Mouse (Mus musculus) layer of hippocampus, adult 9-11 months (tissue): ENCODE measurements around the gene Krtcap3.

ENCODE experiments used
- DNase-seq: peaks from one replicate; pipeline ENCODE4 v3.0.0; 2022

The Krtcap3 gene

GRCm38 (mm10) chr5:31253806-31254205, 2.3 kb downstream of the Krtcap3 start:
- no peak for DNase-seq

- DNase-seq, result no peak
Observed at GRCm38 (mm10) chr5:31254452-31254851, 3.0 kb downstream of the Krtcap3 start.

- no peak for DNase-seq
Observed at GRCm38 (mm10) chr5:31254901-31255300, 3.4 kb downstream of the Krtcap3 start.

DNA sequence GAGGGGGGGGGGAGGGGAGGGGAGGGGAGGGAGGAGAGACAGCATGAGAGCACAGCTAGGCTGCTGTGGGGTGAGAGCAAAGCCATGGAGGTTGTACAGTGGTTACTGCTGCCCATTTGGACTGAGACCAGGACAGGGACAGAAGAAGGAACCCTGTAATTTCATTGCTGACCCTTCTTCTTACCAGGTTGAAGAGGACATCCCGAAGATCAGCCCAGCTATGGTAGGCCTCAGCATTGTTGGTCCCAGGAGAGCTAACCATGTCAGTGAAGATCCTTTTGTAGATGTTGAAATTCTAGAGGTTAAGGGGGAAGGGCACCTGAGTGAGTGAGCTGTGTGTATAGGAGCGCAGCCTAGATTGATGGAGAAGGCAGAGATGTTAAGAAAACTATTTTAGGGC, 3.9 kb downstream of the Krtcap3 start:
- DNase-seq, result no peak

GRCm38 (mm10) chr5:31255971-31256370, 4.5 kb downstream of the Krtcap3 start:
- no peak for DNase-seq

GRCm38 (mm10) chr5:31257616-31258015, 6.1 kb downstream of the Krtcap3 start:
- DNase-seq, result no peak

- no peak for DNase-seq
Observed at GRCm38 (mm10) chr5:31266101-31266500, 14.6 kb downstream of the Krtcap3 start.

DNA sequence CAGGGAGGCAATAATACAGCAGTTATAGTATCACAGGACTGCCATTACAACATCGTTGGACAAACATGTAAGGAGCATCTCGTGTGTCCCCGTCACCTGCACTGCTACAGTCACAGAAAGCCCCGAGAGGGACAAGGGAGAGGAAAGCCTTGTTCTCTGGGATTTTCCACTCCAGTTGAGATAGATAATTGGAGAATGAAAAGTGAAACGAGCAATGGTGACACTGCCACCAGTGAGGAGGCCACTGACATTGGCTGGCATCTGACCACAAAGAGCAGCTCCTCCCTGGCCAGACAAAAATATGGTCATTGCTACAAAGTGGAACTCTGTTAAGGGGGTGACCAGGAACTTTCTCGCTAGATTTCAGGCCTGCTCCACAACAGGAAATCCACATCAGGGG, 16.2 kb downstream of the Krtcap3 start:
- DNase-seq, result no peak

DNA sequence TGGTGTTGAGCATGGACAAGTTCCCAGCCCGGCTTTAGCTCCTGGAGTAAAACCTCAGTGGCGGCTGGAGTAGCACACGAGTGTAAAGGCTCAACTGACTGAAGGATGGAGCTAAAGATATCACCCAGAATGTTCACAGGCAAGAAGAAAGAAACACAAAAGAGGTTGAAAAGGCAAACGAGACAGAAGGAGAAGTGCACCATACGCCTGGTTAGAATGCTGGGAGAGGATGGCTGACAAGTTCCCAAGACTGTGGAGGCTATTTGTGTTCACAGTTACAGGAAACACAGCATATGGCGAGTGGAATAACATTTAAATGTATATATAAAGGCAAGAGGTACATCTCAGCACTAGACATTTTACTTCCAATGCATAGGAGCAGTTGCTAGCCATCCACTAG, 21.5 kb downstream of the Krtcap3 start:
- DNase-seq, result no peak

- no peak for DNase-seq
Observed at GRCm38 (mm10) chr5:31279245-31279988, 27.9 kb downstream of the Krtcap3 start.

GRCm38 (mm10) chr5:31288225-31288624, 36.7 kb downstream of the Krtcap3 start:
- DNase-seq, result no peak

GRCm38 (mm10) chr5:31288655-31289054, 37.2 kb downstream of the Krtcap3 start:
- DNase-seq, result no peak

DNA sequence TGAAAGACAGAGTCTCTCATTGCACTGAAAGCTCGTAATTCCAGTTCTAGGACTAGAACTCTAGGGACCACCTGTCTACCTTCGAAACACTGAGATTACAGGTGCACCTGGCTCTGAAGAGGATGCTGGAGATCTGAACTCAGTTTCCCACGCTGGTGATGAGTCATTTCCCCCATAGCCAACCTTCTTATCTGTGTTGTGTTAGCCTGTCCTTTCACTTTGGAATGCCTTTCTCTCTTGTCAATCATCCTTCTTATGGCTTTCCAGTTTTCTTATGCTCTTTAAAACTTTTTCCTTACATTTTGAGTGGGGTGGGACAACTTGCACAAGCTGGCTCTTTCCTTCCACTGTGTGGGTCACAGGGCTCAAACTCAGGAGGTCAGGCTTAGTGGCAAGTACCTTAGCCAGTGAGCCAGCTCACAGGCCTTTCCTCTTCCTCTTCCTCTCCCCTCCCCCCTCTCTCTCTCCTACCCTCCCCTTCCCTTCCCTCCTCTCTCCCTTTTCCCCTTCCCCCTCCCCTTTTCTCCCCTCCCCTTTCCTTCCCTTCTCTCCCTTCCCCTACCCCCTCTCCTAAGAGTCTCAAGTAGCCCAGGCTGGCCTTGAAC, 38.2 kb downstream of the Krtcap3 start:
- no peak for DNase-seq

DNA sequence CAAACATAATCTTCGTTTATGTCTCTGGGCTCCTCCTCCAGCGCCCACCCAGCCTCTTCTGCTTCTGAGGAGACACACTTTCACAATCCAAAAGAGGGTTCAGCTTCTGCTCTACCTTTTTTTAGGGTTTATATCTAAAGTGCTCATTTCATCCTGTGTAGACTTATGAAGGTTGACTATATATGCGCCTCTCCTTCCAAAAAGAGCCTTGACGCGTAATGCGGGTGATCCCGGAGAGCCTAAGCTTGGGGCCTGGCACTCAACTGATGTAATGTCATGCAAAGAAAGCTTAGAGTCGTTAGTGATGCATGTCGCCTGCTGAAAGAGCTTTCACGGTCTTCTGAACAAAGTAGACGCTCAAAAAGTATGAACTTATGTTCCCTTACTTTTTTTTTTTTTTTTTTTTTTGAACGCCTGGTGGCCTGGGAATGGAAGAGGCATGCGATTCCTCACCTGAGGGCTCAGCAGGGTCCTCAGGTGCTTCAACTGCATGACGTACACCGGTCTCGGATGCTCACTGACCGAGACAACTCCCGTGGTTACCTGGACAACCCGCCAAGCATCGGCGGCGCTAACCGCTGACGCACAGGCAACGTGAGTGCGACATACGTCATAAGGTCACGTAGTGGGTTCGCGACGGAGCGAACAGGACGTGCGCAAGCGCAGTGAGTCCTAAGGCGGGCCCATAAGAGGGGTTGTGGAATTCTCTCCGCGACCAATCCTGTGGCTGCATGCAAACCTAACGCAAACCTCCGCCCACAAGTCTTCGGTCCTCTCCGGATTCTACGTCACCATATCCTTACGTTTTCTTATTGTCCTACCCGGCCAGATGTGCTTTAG, 39.2 kb downstream of the Krtcap3 start, which contains the start of gene Ift172:
TSS of gene Ift172 (minus strand) at position 596 of the 840 bp plus-strand sequence.
- peak; percentile 98 for DNase-seq

DNA sequence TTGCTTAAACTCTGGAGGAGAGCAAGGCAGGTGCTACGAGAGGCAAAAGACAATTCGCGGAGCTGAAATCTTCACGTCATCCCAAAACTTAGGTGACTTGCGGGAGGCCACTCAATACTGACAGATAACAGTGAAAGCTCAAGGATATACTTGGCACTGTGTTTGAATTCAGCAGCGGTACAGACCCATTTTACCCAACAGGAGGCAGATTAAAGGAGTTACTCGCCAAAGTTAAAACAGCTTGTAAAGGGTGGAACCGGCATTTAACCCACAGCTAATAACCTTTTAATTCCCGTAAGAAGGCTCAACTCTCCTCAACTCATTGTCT, 39.8 kb downstream of the Krtcap3 start:
- DNase-seq, result no peak

- no peak for DNase-seq
Observed at GRCm38 (mm10) chr5:31294964-31295605, 43.6 kb downstream of the Krtcap3 start.

- DNase-seq, result peak; percentile 47
Observed at GRCm38 (mm10) chr5:31295606-31296141, 44.2 kb downstream of the Krtcap3 start, which contains the start of gene Fndc4. Gene Fndc4, minus strand, starts transcription at chr5:31296080.

- DNase-seq, result no peak
Observed at GRCm38 (mm10) chr5:31297047-31297757, 45.7 kb downstream of the Krtcap3 start, which contains the start of gene Gckr. Gene Gckr, plus strand, starts transcription at chr5:31297443.

DNA sequence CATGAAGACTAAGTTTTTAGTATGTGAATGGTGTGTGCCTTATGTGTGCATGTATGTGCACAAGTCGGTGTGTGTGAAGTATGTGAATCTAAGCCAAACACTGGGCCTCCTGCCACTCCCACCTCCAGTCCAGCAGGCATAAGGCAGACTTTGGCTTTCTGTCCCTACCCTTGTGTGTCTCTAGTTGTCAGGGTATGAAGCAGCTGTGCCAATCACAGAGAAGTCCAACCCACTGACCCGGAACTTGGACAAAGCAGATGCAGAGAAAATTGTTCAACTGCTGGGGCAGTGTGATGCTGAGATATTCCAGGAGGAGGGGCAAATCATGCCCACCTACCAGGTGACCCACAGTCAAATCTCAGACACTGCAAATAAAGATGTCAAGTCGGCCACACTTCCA, 46.5 kb downstream of the Krtcap3 start:
- no peak for DNase-seq

GRCm38 (mm10) chr5:31298486-31298885, 47.0 kb downstream of the Krtcap3 start:
- no peak for DNase-seq

DNA sequence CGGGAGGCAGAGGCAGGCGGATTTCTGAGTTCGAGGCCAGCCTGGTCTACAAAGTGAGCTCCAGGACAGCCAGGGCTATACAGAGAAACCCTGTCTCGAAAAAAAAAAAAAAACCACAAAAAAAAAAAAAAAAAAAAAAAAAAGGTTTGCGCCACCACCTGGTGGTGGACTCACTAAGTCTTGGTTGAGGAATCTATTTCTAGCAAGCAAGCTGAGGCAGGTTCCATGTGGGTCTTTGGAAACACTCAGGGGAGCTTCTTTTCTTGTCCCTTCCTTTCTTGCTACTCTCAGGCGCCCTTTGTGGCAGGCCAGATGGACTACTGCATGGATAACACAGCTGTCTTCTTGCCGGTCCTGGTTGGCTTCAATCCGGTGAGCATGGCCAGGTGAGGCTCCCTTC, 50.4 kb downstream of the Krtcap3 start:
- DNase-seq, result no peak
